Mouse (Mus musculus) heart, adult 2 months (tissue): ENCODE measurements around the gene Rabgef1. TPM values are rescaled to one million over a fixed set of nuclear protein-coding genes. Genes with fewer than 3 reads are reported as not detected.

ENCODE experiments used
- DNase-seq, 2 experiments: peaks; one replicate each; pipeline ENCODE4 v3.0.0; 2021
- H3K27ac ChIP-seq: fragments of 200-600 bp; 2 replicates; pipeline ENCODE4 v1.8.1; 2022
- H3K27me3 ChIP-seq: fragments of 200-500 bp; 2 replicates; pipeline ENCODE4 v1.6.1; 2012; ENCODE audit warnings: mild to moderate bottlenecking, low read length, inconsistent platforms, mixed read lengths; ENCODE audit not compliant: control insufficient read depth, insufficient read depth
- H3K36me3 ChIP-seq: fragments of 200-500 bp; 2 replicates; pipeline ENCODE4 v1.6.1; 2012; ENCODE audit warnings: low read length, inconsistent platforms; ENCODE audit not compliant: control insufficient read depth, insufficient read depth
- H3K4me1 ChIP-seq: fragments of 200-500 bp; 2 replicates; pipeline ENCODE4 v1.6.1; 2011; ENCODE audit warnings: low read length; ENCODE audit not compliant: control insufficient read depth, insufficient read depth
- H3K4me3 ChIP-seq: fragments of 200-600 bp; 2 replicates; pipeline ENCODE4 v1.8.1; 2022
- H3K79me2 ChIP-seq: fragments of 200-500 bp; replicated peaks from 2 replicates; pipeline ENCODE4 v1.6.1; 2012; ENCODE audit warnings: mild to moderate bottlenecking, inconsistent platforms, low read length, moderate library complexity, mixed read lengths; ENCODE audit not compliant: control insufficient read depth, insufficient read depth
- H3K9ac ChIP-seq: fragments of 200-500 bp; 2 replicates; pipeline ENCODE4 v1.6.1; 2012; ENCODE audit warnings: low read depth, mild to moderate bottlenecking, control low read depth, inconsistent platforms, low read length, mixed read lengths
- CTCF ChIP-seq: fragments of 200-600 bp; IDR thresholded peaks from 2 replicates; pipeline ENCODE4 v1.8.1; 2022; ENCODE audit warnings: antibody characterized with exemption, mild to moderate bottlenecking, moderate library complexity
- EP300 ChIP-seq: fragments of 200-500 bp; IDR thresholded peaks from 2 replicates; pipeline ENCODE4 v1.6.1; 2011; ENCODE audit warnings: low read depth, low read length, control low read depth; ENCODE audit not compliant: insufficient read depth
- POLR2A ChIP-seq: fragments of 200-500 bp; IDR thresholded peaks from 2 replicates; pipeline ENCODE4 v1.6.1; 2011; ENCODE audit warnings: mild to moderate bottlenecking, low read depth, low read length, control low read depth; ENCODE audit not compliant: insufficient read depth
- WGBS: fragments of 180-500 bp; shearing (Covaris S2); methylation state at CpG from one replicate; pipeline ENCODE4 v1.1.7; 2018; 5-methylcytosine and 5-hydroxymethylcytosine counted together
- intact Hi-C: fragments of 180-260 bp; cut with DNase I; formaldehyde crosslinking; loops from one replicate; pipeline ENCODE4 v1.15.1; 2025
- polyA plus RNA-seq: library from polyadenylated mRNA; depleted of rRNA; stranded (reverse); fragments of >200 nt; gene quantifications from 2 replicates; pipeline ENCODE4 v1.2.3, GENCODE M21; 2012
- total RNA-seq, 2 experiments: library from RNA; stranded (reverse); gene quantifications; 2 replicates each; pipeline ENCODE4 v1.2.3; 2021

Gene Rabgef1
- total and polyA plus RNA-seq, 3 experiments, result 15.6 to 25.5 (median 19.6) TPM

DNA sequence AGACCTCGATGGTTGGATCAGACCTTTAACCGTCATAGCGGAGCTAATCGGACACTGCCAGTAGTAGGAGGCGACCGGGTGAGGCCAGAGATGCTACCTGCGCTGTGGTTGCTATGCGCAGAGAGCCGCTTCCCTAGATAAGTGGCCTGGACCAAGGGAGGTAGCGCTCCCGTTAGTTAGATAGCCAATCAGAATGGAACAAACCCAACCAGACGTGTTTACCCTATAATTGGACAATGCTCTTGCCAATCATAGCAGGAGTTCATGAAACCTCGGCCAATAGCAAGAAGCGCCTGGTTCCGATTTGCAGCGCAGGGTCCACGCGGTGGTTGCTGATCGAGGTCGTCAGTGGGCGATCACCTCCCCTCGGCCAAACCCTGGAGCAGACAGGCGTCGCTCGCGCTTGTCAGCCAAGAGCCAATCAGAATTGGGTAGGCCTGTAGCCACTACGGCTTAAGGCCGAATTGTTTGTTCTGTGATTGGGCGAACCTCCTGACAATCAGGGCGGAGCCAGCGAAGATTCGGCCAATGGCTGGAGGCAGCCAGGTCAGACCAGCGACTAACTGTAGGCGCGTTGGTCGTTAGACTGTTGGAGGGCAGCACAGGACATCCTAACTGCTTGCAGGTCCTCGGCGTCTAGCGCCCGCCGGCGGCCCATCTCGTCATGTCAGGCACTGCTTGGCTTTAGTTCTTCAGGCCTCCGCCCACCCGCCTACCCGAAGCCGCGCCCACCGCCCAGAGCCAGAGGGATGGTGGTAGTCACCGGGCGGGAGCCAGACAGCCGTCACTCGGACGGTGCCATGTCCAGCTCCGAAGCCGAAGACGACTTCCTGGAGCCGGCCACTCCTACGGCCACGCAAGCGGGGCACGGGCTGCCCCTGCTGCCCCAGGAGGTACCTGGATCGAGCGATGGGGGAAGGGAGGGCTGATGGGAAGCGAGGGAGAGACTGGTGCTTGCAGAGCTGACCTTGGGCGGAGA is 27.0 kb upstream of the Rabgef1 start, which contains the start of gene Kctd7:
Gene Kctd7 (plus strand): TSS at position 528 of the 979 bp plus-strand sequence.
- no peaks in the 10 kb centered on the region for H3K27me3 ChIP-seq
- H3K79me2 ChIP-seq, result no peaks in the 10 kb centered on the region
- H3K27ac ChIP-seq, result peak within 1 kb of the TSS; percentile 81
- no peaks in the 10 kb centered on the region for H3K36me3 ChIP-seq
- H3K4me3 ChIP-seq, result peak within 1 kb of the TSS; percentile 70
- WGBS, result under 1% methylated on average over 66 of the region's 66 CpGs
- H3K4me1 ChIP-seq, result peaks cover 3% of the 10 kb centered on the region
- DNase-seq, result peak; percentile 95 to 98
- intact Hi-C loops, result loop anchor here (2.0 to 10.0 kb wide), 3 partner anchors 26 to 210 kb away; partner anchors contain the start of gene Rabgef1
- H3K9ac ChIP-seq, result peak within 1 kb of the TSS; percentile 78
- peak; percentile 82 for TF ChIP-seq POLR2A
- TF ChIP-seq CTCF, result peak; percentile 59
- TF ChIP-seq EP300, result no peak

DNA sequence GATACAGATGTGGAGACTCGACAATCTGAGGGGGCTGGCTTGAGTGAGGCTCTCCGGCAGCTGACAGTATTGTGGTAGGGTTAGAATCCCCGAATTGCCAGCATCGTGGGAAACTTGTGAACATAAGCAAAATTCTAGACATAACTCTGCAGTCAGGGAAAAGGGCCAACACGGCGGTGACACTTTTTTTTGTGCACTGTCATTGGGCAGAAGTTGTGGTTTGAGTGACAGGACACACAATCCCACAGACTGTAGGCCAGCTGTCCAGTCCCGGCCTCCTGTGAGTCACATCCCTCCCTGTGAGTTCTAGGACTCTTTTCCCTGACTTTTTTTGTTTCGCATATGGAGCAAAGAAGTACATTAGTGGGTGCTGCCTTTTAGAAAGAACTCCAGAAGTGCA is 25.6 kb upstream of the Rabgef1 start:
- TF ChIP-seq POLR2A (no peak), CTCF (no peak), EP300 (no peak)
- H3K79me2 ChIP-seq, result no peaks in the 10 kb centered on the region
- no peak for DNase-seq
- H3K27me3 ChIP-seq, result no peaks in the 10 kb centered on the region
- no peak overlapping the region for H3K4me3 ChIP-seq
- no peak overlapping the region for H3K27ac ChIP-seq
- H3K9ac ChIP-seq, result no peak overlapping the region
- H3K36me3 ChIP-seq, result no peaks in the 10 kb centered on the region
- WGBS, result 64% methylated on average over 8 of the region's 8 CpGs
- intact Hi-C loops, result loop anchor here (2.0 to 10.0 kb wide), 2 partner anchors 25 to 211 kb away; partner anchors contain the start of gene Rabgef1
- peaks cover 3% of the 10 kb centered on the region for H3K4me1 ChIP-seq

- Histone ChIP-seq H3K27me3 (no peaks in the 10 kb centered on the region), H3K27ac (no peak overlapping the region), H3K9ac (no peak overlapping the region), H3K36me3 (no peaks in the 10 kb centered on the region), H3K79me2 (no peaks in the 10 kb centered on the region), H3K4me1 (peaks cover 3% of the 10 kb centered on the region), H3K4me3 (no peak overlapping the region)
- WGBS, result 75% methylated on average over 7 of the region's 7 CpGs
- intact Hi-C loops, result loop anchor here (10.0 kb wide), 1 partner anchor 215 kb away; no protein-coding TSS in a partner anchor
- DNase-seq, result no peak
- no peak for TF ChIP-seq CTCF
- TF ChIP-seq POLR2A, result no peak
- no peak for TF ChIP-seq EP300
Observed at GRCm38 (mm10) chr5:130149726-130150310, 21.8 kb upstream of the Rabgef1 start.

DNA sequence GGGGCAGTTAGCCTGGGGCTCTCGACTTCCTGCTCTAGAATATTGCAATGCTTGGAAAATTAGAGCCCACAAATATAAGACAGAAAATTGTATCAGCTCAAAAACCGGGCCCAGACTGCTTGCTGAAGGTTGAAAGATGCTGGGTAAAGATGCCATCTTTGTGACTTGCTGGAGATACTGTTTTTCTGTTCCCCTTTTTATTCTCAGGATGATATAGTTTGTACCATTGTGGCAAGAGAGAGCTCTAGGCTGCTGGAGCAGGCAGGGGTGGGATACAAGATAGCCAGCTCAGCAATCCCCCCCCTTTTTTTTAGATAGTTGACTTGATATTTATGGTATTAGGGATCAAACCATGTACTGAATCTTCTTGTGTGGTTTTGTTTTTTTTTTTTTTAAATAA is 17.3 kb upstream of the Rabgef1 start:
- intact Hi-C loops, result no loop called here
- H3K27ac ChIP-seq, result no peak overlapping the region
- H3K36me3 ChIP-seq, result no peaks in the 10 kb centered on the region
- no peak for TF ChIP-seq POLR2A
- no peak for TF ChIP-seq EP300
- no peak for TF ChIP-seq CTCF
- no peak overlapping the region for H3K4me3 ChIP-seq
- no peak for DNase-seq
- no peak overlapping the region for H3K9ac ChIP-seq
- H3K4me1 ChIP-seq, result no peaks in the 10 kb centered on the region
- WGBS, result 90% methylated on average over 2 of the region's 2 CpGs
- H3K79me2 ChIP-seq, result no peaks in the 10 kb centered on the region
- no peaks in the 10 kb centered on the region for H3K27me3 ChIP-seq

DNA sequence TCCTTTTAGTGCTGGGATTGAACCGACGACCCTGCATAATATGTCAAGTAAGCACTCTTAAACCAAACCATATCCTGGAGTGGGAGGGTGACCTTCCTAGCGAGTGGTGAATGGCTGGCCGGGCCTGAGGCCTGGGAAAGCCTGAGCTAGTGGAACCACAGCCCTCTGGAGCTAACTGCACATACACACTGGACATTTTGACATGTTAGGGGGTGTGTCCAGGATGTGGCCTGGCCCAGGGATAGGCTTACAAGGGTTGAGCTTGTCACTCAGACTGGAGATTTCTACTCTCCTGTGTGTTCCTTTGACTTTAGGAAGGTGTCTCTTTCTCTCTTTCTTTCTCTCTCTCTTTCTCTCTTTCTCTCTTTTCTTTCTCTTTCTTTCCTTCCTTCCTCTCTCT is 13.1 kb upstream of the Rabgef1 start:
- TF ChIP-seq EP300, result no peak
- TF ChIP-seq POLR2A, result no peak
- TF ChIP-seq CTCF, result no peak
- DNase-seq, result no peak
- Histone ChIP-seq H3K36me3 (no peaks in the 10 kb centered on the region), H3K27ac (no peak overlapping the region), H3K4me1 (no peaks in the 10 kb centered on the region), H3K4me3 (no peak overlapping the region), H3K79me2 (no peaks in the 10 kb centered on the region), H3K27me3 (no peaks in the 10 kb centered on the region), H3K9ac (no peak overlapping the region)
- WGBS, result 85% methylated on average over 4 of the region's 4 CpGs
- intact Hi-C loops, result no loop called here
